Mouse (Mus musculus) liver, embryonic 14.5 days (tissue): Measurements from ENCODE around the gene Gtpbp1. TPM values are rescaled to one million over a fixed set of nuclear protein-coding genes. Genes with fewer than 3 reads are reported as not detected.

Experiments used
- ATAC-seq: fragments of 200-750 bp; cut with Nextera tagmentation; 2 replicates; pipeline ENCODE4 v1.8.0; 2017; ENCODE audit warnings: moderate number of reproducible peaks, mild to moderate bottlenecking, moderate library complexity; ENCODE audit not compliant: insufficient read depth
- DNase-seq, 3 experiments: peaks; one replicate each; pipeline ENCODE4 v3.0.0-alpha.2; 2012 to 2013; ENCODE audit warnings: low read depth in 3 of 3, low spot score in 3 of 3
- H3K27ac ChIP-seq: fragments of 300-500 bp; sonication (generic); 2 replicates; pipeline ENCODE4 v1.5.1; 2014; ENCODE audit warnings: moderate library complexity, mild to moderate bottlenecking, control low read depth, inconsistent platforms
- H3K27me3 ChIP-seq: fragments of 300-500 bp; sonication (generic); 2 replicates; pipeline ENCODE4 v1.6.1; 2014; ENCODE audit warnings: mild to moderate bottlenecking, low read length, moderate library complexity; ENCODE audit not compliant: control insufficient read depth, insufficient read depth
- H3K36me3 ChIP-seq: fragments of 300-500 bp; sonication (generic); replicated peaks from 2 replicates; pipeline ENCODE4 v1.6.1; 2014; ENCODE audit warnings: low read depth; ENCODE audit not compliant: control insufficient read depth, insufficient read depth
- H3K4me1 ChIP-seq, 2 experiments: fragments of 200-500 bp in 1 of 2; fragments of 300-500 bp in 1 of 2; sonication (generic) in 1 of 2; replicated peaks; 2 replicates each; pipeline ENCODE4 v1.6.1; 2012 to 2014; ENCODE audit warnings: antibody characterized with exemption in 1 of 2, inconsistent platforms in 1 of 2, low read length in 1 of 2; ENCODE audit not compliant: control insufficient read depth in 2 of 2, insufficient read depth in 2 of 2
- H3K4me2 ChIP-seq: fragments of 300-500 bp; sonication (generic); 2 replicates; pipeline ENCODE4 v1.6.1; 2014; ENCODE audit warnings: low read depth, mild to moderate bottlenecking, control low read depth, moderate library complexity
- H3K4me3 ChIP-seq, 2 experiments: fragments of 200-500 bp in 1 of 2; fragments of 300-500 bp in 1 of 2; sonication (generic) in 1 of 2; 2 replicates each; pipeline ENCODE4 v1.5.1; 2012 to 2014; ENCODE audit warnings: low read depth in 2 of 2, low read length in 2 of 2, mild to moderate bottlenecking in 2 of 2, control low read depth in 1 of 2, inconsistent platforms in 1 of 2, moderate library complexity in 1 of 2; ENCODE audit not compliant: insufficient read depth in 1 of 2
- H3K9ac ChIP-seq: fragments of 300-500 bp; sonication (generic); replicated peaks from 2 replicates; pipeline ENCODE4 v1.6.1; 2014; ENCODE audit warnings: mild to moderate bottlenecking, control low read depth, moderate library complexity
- H3K9me3 ChIP-seq: fragments of 300-500 bp; sonication (generic); 2 replicates; pipeline ENCODE4 v1.6.1; 2016; ENCODE audit warnings: low read length, mixed read lengths; ENCODE audit not compliant: control insufficient read depth
- CTCF ChIP-seq: IDR thresholded peaks from 2 replicates; pipeline ENCODE4 v1.5.1; 2016; ENCODE audit warnings: antibody characterized with exemption, low read depth, control low read depth
- EP300 ChIP-seq: IDR thresholded peaks from 2 replicates; pipeline ENCODE4 v1.6.1; 2016; ENCODE audit warnings: antibody characterized with exemption, low read depth
- WGBS: fragments of 180-500 bp; shearing (Covaris S2); extraction: QIAGEN DNeasy Blood & Tissue Kit; methylation state at CpG from one replicate; pipeline ENCODE4 v1.1.7; 2014; ENCODE audit not compliant: insufficient replicate concordance; 5-methylcytosine and 5-hydroxymethylcytosine counted together
- polyA plus RNA-seq, 2 experiments: library from polyadenylated mRNA; depleted of rRNA in 1 of 2; stranded (reverse) in 1 of 2; unstranded in 1 of 2; fragments of >200 nt; fragmentation: Nextera tagmentation in 1 of 2; extraction: Ambion mirVana in 1 of 2; gene quantifications; 2 replicates each; pipeline versions ENCODE4 v1.2.1 to v1.2.3; 2012 to 2014

The Gtpbp1 gene
- polyA plus RNA-seq, 2 experiments: 22.6 to 23.5 TPM

DNA sequence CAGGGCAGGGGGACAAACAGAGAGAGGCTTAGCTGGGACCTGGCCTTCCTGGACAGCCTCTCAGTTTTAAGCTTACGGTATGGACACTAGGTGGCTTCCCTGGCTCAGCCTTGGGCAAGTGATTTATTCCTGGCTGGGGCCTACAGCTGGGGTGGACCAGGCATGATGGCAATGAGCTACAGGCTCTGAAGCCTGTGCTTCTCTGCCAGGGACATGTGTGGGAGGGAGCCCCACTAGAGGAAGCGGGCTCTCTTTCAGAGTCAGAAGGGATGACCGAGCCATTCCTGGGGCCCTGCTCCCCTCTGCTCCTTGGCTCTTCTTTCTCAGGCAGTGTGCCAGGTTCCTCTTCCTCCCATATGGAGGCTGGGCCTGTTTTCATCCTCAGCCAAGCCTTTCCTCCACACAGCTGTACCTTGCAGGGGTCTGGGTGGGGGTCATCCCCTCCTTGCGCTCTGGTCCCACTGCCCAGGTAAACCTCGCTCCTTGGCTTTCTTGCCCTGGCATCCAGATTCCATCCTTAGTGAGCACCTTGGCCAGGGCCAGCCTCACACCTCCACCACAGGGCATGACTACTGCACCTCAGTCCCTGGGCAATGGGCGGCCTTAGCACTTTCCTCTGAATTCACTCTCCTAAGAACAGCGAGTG is 73.1 kb downstream of the Gtpbp1 start:
- no peaks in the 10 kb centered on the region for H3K36me3 ChIP-seq
- no peaks in the 10 kb centered on the region for H3K27me3 ChIP-seq
- H3K27ac ChIP-seq: no peak overlapping the region
- DNase-seq (no peak), ATAC-seq (no peak)
- H3K9me3 ChIP-seq: no peaks in the 10 kb centered on the region
- no peak overlapping the region for H3K4me3 ChIP-seq
- no peak overlapping the region for H3K4me2 ChIP-seq
- 70% methylated on average over 7 of the region's 7 CpGs for WGBS
- TF ChIP-seq EP300 (no peak), CTCF (no peak)
- H3K9ac ChIP-seq: no peak overlapping the region
- no peaks in the 10 kb centered on the region for H3K4me1 ChIP-seq

DNA sequence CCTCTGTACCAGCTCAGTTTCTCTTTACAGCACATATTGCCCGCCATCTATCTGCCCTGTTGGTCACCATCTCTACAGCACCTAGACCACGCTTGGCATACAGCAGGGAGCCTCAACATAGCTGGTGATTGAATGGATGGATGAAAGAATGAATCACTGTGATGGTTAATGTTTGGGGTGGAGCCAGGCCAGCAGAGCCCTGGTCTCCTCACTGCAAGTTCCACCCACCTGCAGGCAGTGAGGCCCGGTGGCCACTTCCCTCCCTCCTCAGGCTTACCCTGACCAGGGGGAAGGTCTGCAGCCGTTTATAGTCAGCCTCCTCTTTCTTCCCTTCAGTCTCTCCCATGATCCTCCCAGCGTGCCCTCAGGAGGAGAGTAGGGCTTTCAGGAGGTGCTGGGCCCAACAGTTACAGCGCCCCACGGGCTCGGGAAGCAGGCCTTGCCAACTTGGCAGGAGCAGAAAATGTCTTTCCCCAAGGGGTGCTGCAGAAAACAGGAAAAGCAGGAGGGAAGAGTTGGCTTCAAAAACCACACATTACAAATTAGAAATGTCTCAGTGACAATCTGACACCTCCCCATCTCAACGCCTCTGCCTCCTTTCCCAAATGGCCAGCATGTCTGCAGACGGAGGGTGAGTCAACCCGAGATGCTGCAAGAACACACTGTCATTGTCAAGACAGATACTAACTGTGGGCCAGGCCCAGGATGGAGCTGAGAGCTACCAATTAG is 74.1 kb downstream of the Gtpbp1 start:
- Histone ChIP-seq H3K4me1 (no peaks in the 10 kb centered on the region), H3K36me3 (no peaks in the 10 kb centered on the region), H3K9ac (no peak overlapping the region), H3K27ac (no peak overlapping the region), H3K4me3 (no peak overlapping the region), H3K4me2 (no peak overlapping the region), H3K9me3 (no peaks in the 10 kb centered on the region), H3K27me3 (no peaks in the 10 kb centered on the region)
- no peak for TF ChIP-seq EP300
- no peak for DNase-seq
- ATAC-seq: no peak
- WGBS: 70% methylated on average over 11 of the region's 11 CpGs

- no peak overlapping the region for H3K4me2 ChIP-seq
- ATAC-seq: no peak
- no peaks in the 10 kb centered on the region for H3K27me3 ChIP-seq
- H3K4me1 ChIP-seq: no peaks in the 10 kb centered on the region
- TF ChIP-seq CTCF: no peak
- TF ChIP-seq EP300: no peak
- WGBS: 64% methylated on average over 2 of the region's 2 CpGs
- H3K36me3 ChIP-seq: no peaks in the 10 kb centered on the region
- H3K9me3 ChIP-seq: no peaks in the 10 kb centered on the region
- H3K4me3 ChIP-seq: no peak overlapping the region
- no peak for DNase-seq
- H3K27ac ChIP-seq: no peak overlapping the region
- H3K9ac ChIP-seq: no peak overlapping the region
Observed at GRCm38 (mm10) chr15:79765361-79765760, 74.7 kb downstream of the Gtpbp1 start.

DNA sequence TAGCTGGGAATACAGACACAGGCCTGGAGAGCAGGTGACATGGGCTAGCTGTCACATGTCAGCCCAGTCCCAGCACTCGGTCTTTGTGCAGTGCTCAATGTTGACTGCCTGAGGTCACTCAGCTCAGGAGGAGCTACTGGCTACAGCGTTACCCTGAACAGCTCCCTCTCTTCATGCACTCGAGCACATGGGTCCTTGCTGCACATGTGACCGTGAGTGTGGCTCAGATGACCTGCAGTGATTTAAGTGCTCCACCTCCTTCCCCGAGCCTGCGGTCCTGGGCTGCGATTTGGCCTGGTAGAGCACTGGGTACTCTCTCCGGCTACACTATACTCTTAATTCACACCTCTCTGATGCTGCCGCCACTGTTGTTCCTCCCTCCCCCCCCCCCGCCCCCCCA is 75.5 kb downstream of the Gtpbp1 start:
- H3K9ac ChIP-seq: no peak overlapping the region
- no peak overlapping the region for H3K4me3 ChIP-seq
- H3K9me3 ChIP-seq: no peaks in the 10 kb centered on the region
- H3K27me3 ChIP-seq: no peaks in the 10 kb centered on the region
- H3K36me3 ChIP-seq: no peaks in the 10 kb centered on the region
- H3K4me1 ChIP-seq: no peaks in the 10 kb centered on the region
- no peak for TF ChIP-seq EP300
- no peak for TF ChIP-seq CTCF
- H3K27ac ChIP-seq: no peak overlapping the region
- no peak overlapping the region for H3K4me2 ChIP-seq
- 62% methylated on average over 10 of the region's 10 CpGs for WGBS
- no peak for DNase-seq
- ATAC-seq: no peak

GRCm38 (mm10) chr15:79766586-79767071 is 76.0 kb downstream of the Gtpbp1 start:
- DNase-seq (no peak), ATAC-seq (no peak)
- Histone ChIP-seq H3K4me3 (no peak overlapping the region), H3K27me3 (no peaks in the 10 kb centered on the region), H3K27ac (no peak overlapping the region), H3K36me3 (no peaks in the 10 kb centered on the region), H3K9me3 (no peaks in the 10 kb centered on the region), H3K4me2 (no peak overlapping the region), H3K4me1 (no peaks in the 10 kb centered on the region), H3K9ac (no peak overlapping the region)
- TF ChIP-seq EP300 (no peak), CTCF (no peak)
- WGBS: 76% methylated on average over 10 of the region's 10 CpGs
